Mouse (Mus musculus): ENCODE results near the gene Mbnl1.

The Mbnl1 gene

GRCm38 (mm10) chr3:60486713-60487170, 14.1 kb downstream of the Mbnl1 start:
- in situ Hi-C loops (cut with MboI, MseI), result loop anchor here (25.0 kb wide), 1 partner anchor 1399 kb away; no protein-coding TSS in a partner anchor

GRCm38 (mm10) chr3:60489509-60489908, 16.9 kb downstream of the Mbnl1 start:
- in situ Hi-C loops (cut with MboI, MseI), result loop anchor here (25.0 kb wide), 1 partner anchor 1402 kb away; no protein-coding TSS in a partner anchor

GRCm38 (mm10) chr3:60494774-60495535, 22.3 kb downstream of the Mbnl1 start:
- in situ Hi-C loops (cut with MboI, MseI), result loop anchor here (25.0 kb wide), 1 partner anchor 1408 kb away; no protein-coding TSS in a partner anchor

GRCm38 (mm10) chr3:60496197-60496596, 23.6 kb downstream of the Mbnl1 start:
- in situ Hi-C loops (cut with MboI, MseI), result loop anchor here (25.0 kb wide), 1 partner anchor 1409 kb away; no protein-coding TSS in a partner anchor

- in situ Hi-C loops (cut with MboI, MseI), result loop anchor here (25.0 kb wide), 1 partner anchor 1411 kb away; no protein-coding TSS in a partner anchor
Observed at GRCm38 (mm10) chr3:60498151-60498550, 25.5 kb downstream of the Mbnl1 start.

- in situ Hi-C loops (cut with MboI, MseI), result loop anchor here (25.0 kb wide), 1 partner anchor 1411 kb away; no protein-coding TSS in a partner anchor
Observed at GRCm38 (mm10) chr3:60498646-60499045, 26.0 kb downstream of the Mbnl1 start.

- in situ Hi-C loops (cut with MboI, MseI), result loop anchor here (25.0 kb wide), 1 partner anchor 1412 kb away; no protein-coding TSS in a partner anchor
Observed at GRCm38 (mm10) chr3:60499157-60499578, 26.5 kb downstream of the Mbnl1 start.

- in situ Hi-C loops (cut with MboI, MseI), result loop anchor here (25.0 kb wide), 1 partner anchor 1413 kb away; no protein-coding TSS in a partner anchor
Observed at GRCm38 (mm10) chr3:60499718-60500450, 27.3 kb downstream of the Mbnl1 start.

- in situ Hi-C loops (cut with MboI, MseI), result no loop called here
Observed at GRCm38 (mm10) chr3:60500571-60501527, 28.2 kb downstream of the Mbnl1 start.

GRCm38 (mm10) chr3:60501561-60502151, 29.0 kb downstream of the Mbnl1 start:
- in situ Hi-C loops (cut with MboI, MseI), result no loop called here

GRCm38 (mm10) chr3:60502155-60502987, 29.7 kb downstream of the Mbnl1 start:
- in situ Hi-C loops (cut with MboI, MseI), result no loop called here

- in situ Hi-C loops (cut with MboI, MseI), result no loop called here
Observed at GRCm38 (mm10) chr3:60503196-60503595, 30.6 kb downstream of the Mbnl1 start.

- in situ Hi-C loops (cut with MboI, MseI), result no loop called here
Observed at GRCm38 (mm10) chr3:60504775-60505430, 32.3 kb downstream of the Mbnl1 start.

GRCm38 (mm10) chr3:60506821-60507220, 34.2 kb downstream of the Mbnl1 start:
- in situ Hi-C loops (cut with MboI, MseI), result no loop called here

- in situ Hi-C loops (cut with MboI, MseI), result no loop called here
Observed at GRCm38 (mm10) chr3:60507496-60507895, 34.9 kb downstream of the Mbnl1 start.

GRCm38 (mm10) chr3:60507979-60508378, 35.3 kb downstream of the Mbnl1 start:
- in situ Hi-C loops (cut with MboI, MseI), result no loop called here

GRCm38 (mm10) chr3:60511197-60511596, 38.6 kb downstream of the Mbnl1 start:
- in situ Hi-C loops (cut with MboI, MseI), result no loop called here

GRCm38 (mm10) chr3:60513337-60513736, 40.7 kb downstream of the Mbnl1 start:
- in situ Hi-C loops (cut with MboI, MseI), result no loop called here

GRCm38 (mm10) chr3:60513746-60514145, 41.1 kb downstream of the Mbnl1 start:
- in situ Hi-C loops (cut with MboI, MseI), result no loop called here
